Mouse (Mus musculus) heart, embryonic 10.5 days (tissue): ENCODE results near the gene Fetub. TPM values are rescaled to one million over a fixed set of nuclear protein-coding genes. Genes with fewer than 3 reads are reported as not detected.
A peak's percentile ranks its signal among the peaks of the same experiment; 100 is the strongest.
"Not testable (repeated sequence)": the region's sequence is repeated elsewhere in the genome, so short reads cannot be mapped to it uniquely, and the experiment has no call there.

ENCODE experiments used
- DNase-seq: peaks from one replicate; pipeline ENCODE4 v3.0.0-alpha.2; 2017; ENCODE audit warnings: low spot score
- H3K27ac ChIP-seq: fragments of 300-500 bp; sonication (generic); 2 replicates; pipeline ENCODE4 v1.5.1; 2016; ENCODE audit warnings: mild to moderate bottlenecking
- H3K27me3 ChIP-seq: fragments of 300-500 bp; sonication (generic); 2 replicates; pipeline ENCODE4 v1.6.1; 2016; ENCODE audit warnings: mild to moderate bottlenecking; ENCODE audit not compliant: poor library complexity, insufficient read depth, severe bottlenecking
- H3K36me3 ChIP-seq: fragments of 300-500 bp; sonication (generic); 2 replicates; pipeline ENCODE4 v1.6.1; 2016; ENCODE audit warnings: mild to moderate bottlenecking, moderate library complexity
- H3K4me1 ChIP-seq: fragments of 300-500 bp; sonication (generic); 2 replicates; pipeline ENCODE4 v1.6.1; 2016; ENCODE audit warnings: mild to moderate bottlenecking
- H3K4me3 ChIP-seq: fragments of 300-500 bp; sonication (generic); 2 replicates; pipeline ENCODE4 v1.5.1; 2016; ENCODE audit warnings: mild to moderate bottlenecking, moderate library complexity
- H3K9me3 ChIP-seq: fragments of 300-500 bp; sonication (generic); 2 replicates; pipeline ENCODE4 v1.6.1; 2016; ENCODE audit warnings: mild to moderate bottlenecking, moderate library complexity
- WGBS: fragments of 180-500 bp; shearing (Covaris S2); methylation state at CpG from one replicate; pipeline ENCODE4 v1.1.7; 2016; 5-methylcytosine and 5-hydroxymethylcytosine counted together
- polyA plus RNA-seq: library from polyadenylated mRNA; unstranded; fragments of >200 nt; fragmentation: Nextera tagmentation; extraction: Ambion mirVana; gene quantifications from 2 replicates; pipeline ENCODE4 v1.2.1, GENCODE M21; 2016

Fetub gene
- polyA plus RNA-seq, 1 experiment from 2014 or later: not detected

DNA sequence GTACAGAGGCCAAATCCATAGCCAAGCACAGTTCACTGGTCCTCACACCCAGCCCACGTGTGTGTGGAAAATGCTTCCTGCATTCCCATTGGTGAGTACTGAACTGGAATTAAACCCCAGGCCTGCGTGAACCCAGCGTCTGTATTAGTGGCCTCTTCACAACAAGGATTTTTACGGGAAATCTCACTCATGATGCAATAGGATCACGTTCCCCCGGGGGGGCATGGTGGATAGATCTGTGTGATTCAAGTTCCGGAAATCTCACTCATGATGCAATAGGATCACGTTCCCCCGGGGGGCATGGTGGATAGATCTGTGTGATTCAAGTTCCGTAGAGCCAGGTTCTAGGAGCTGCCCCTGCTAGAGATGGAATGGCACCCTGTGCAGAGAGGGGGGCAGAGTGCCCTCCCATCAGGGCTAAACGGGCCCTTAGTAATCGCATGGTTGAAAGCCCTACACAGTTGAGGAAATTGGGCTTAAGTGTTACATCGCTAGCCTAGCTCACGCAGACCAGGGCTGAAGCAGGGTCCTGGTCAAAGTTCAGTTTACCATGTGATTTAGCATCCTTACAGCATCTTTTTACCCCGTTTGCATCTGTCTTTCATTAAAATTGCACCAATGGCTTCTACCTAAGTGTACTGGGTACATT lies 654 bp downstream of the Fetub start:
- Histone ChIP-seq H3K4me3 (no peak overlapping the region), H3K4me1 (peaks cover 3% of the 10 kb centered on the region; the same call in 1 of the 2 replicates), H3K27ac (no peak overlapping the region), H3K36me3 (no peaks in the 10 kb centered on the region), H3K27me3 (no peaks in the 10 kb centered on the region), H3K9me3 (0 out of 2 replicates have a peak, but pooled peaks cover 2% of the 10 kb centered on the region)
- no peak for DNase-seq
- 80% methylated on average over 15 of the region's 15 CpGs for WGBS

DNA sequence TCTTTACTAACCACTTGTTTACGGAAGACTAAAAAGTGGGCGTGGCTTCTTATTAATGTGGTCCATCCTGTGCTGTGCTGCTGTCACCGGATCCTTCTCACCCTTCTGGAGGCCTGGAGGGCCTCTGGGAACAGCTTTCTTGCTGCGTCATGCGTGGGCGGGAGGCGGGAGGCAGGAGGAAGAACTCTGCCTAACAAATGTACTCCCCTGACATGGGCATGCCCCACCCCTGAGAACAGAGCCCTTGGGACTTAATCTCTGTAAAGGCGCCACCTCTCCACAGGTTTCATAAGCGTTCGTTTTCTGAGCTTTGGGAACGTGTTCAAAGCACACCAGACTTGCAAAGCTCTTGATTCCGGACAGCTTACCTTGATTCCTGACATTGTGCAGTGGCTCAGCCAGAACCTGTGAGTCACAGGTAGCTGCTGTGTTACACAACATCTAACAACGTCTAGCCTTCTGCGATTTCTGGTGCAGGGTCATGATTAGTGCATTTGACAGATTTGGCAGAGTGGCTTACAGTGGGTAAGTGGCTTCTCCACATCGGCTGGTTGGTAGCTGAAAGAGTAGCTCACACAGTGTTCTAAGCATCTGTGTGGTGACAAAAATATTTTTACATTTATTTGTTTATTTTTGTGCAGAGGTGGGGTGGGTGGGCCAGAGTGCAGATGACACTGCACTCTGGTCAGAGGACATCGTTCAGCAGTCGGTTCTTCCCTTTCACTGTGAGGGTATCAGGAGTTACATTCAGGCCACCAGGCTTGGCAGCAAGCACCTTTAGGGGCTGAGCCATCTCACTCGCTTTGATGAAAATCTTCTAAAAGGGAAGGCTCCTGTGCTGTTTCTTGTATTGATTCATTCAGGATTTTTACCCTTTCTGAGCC lies 2.1 kb downstream of the Fetub start:
- 0 out of 2 replicates have a peak, but pooled peaks cover 2% of the 10 kb centered on the region for H3K9me3 ChIP-seq
- no peak overlapping the region for H3K4me3 ChIP-seq
- H3K4me1 ChIP-seq: peaks cover 3% of the 10 kb centered on the region; the same call in 1 of the 2 replicates
- no peak for DNase-seq
- no peaks in the 10 kb centered on the region for H3K27me3 ChIP-seq
- WGBS: 52% methylated on average over 18 of the region's 18 CpGs
- H3K36me3 ChIP-seq: no peaks in the 10 kb centered on the region
- no peak overlapping the region for H3K27ac ChIP-seq

DNA sequence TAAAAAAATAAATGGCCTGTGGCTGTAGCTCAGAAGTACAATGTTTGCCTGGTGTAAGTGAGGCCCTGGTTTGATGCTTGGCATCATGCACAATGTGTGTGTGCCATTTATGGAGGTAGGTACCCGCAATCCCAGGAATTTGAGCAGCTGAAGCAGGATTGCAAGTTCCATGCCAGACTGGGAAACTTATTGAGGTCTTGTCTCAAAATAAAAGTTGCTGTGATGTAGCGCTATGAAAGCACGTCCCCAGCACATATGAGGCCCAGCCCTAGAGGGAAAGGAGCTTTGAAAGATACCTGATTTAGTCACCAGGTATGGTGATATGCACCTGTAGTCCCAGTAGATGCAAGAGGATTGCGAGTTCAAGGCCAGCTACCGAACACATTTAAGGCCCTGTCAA lies 3.6 kb downstream of the Fetub start:
- no peaks in the 10 kb centered on the region for H3K9me3 ChIP-seq
- H3K4me3 ChIP-seq: no peak overlapping the region
- H3K27me3 ChIP-seq: no peaks in the 10 kb centered on the region
- no peak overlapping the region for H3K27ac ChIP-seq
- DNase-seq: no peak
- WGBS: 91% methylated on average over 5 of the region's 5 CpGs
- no peaks in the 10 kb centered on the region for H3K36me3 ChIP-seq
- peaks cover 3% of the 10 kb centered on the region; the same call in 1 of the 2 replicates for H3K4me1 ChIP-seq

DNA sequence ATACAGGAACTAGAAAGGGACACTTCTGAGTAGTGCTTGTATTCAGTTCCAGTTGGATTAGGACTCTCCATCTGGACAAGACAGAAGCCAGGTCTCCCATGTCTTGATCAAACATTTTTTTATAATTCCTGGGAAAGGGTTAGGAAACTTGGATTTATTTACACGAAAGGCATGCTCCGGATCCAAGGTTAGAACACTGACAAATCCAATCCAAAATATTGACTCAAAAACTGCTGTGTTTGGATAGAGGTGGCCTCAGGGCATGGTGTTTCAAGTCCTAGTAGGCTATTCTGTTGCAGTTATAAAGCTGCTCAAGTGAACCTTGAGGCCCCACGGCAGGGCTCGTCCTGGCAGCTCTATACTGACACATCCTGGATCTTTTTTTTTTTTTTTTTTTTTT lies 4.3 kb downstream of the Fetub start:
- peaks cover 3% of the 10 kb centered on the region; the same call in 1 of the 2 replicates for H3K4me1 ChIP-seq
- H3K36me3 ChIP-seq: no peaks in the 10 kb centered on the region
- H3K27me3 ChIP-seq: no peaks in the 10 kb centered on the region
- H3K27ac ChIP-seq: no peak overlapping the region
- WGBS: 76% methylated on average over 4 of the region's 4 CpGs
- H3K4me3 ChIP-seq: no peak overlapping the region
- no peak for DNase-seq
- no peaks in the 10 kb centered on the region for H3K9me3 ChIP-seq

DNA sequence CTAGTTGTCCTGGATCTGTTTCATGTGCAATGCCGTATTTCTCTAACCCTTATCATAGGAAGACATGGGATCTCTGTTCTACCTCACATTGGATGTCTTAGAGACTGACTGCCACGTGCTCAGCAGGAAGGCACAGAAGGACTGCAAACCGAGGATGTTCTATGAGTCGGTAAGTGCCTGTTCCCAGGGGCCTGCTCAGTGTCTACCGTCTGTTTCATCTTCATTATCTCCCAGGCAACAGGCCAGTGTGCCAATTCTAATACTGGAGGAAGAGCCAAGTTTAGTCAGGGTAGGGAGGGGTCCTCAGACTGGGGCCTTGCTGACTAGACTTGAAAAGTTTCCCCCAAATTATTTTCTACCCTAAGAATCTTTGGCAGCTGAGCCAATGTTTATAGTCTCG lies 11.4 kb downstream of the Fetub start:
- 72% methylated on average over 6 of the region's 6 CpGs for WGBS

DNA sequence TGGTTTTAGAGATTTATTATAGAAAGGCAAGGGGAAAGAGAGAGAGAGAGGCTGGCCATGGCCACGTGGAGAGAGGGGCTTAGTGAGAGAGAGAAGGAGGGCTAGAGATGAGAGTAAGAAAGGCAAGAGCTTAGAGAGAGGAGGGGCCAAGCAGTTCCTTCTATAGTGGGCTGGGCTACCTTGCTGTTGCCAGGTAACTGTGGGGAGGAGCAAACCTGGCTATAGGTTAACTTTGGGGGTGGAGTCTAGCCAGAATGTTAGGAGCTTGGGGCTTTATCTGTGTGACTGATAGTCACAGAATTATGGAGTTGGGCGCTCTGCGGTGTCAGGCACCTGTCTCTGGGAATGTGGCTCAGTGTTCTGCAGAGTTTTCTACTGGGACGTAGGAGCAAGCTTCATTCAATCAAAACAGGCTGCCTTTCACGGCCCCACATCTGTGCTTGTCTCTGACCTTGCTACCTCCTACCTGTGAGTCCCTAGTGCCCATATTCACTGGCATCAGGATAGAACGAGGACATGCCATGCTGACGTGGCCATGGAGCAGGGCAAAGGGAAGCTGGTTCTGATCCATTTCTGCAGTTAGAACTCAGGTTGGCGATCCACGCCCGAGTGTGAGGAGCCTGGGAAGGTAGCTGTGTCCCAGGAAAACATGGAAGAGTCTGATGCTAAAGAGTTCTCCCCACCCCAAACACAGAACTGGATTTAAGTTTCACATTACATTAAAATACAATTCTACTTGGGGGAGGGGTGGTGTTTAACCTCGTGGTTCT lies 13.5 kb downstream of the Fetub start:
- no peaks in the 10 kb centered on the region for H3K9me3 ChIP-seq
- H3K27me3 ChIP-seq: no peaks in the 10 kb centered on the region
- H3K27ac ChIP-seq: no peak overlapping the region
- H3K36me3 ChIP-seq: no peaks in the 10 kb centered on the region
- no peak for DNase-seq
- no peak overlapping the region for H3K4me3 ChIP-seq
- H3K4me1 ChIP-seq: no peaks in the 10 kb centered on the region
- 79% methylated on average over 11 of the region's 11 CpGs for WGBS

More for the DNA sequence above, 11.4 kb downstream of the Fetub start:
- no peaks in the 10 kb centered on the region for H3K27me3 ChIP-seq
- no peak for DNase-seq
- H3K36me3 ChIP-seq: no peaks in the 10 kb centered on the region
- H3K4me1 ChIP-seq: no peaks in the 10 kb centered on the region
- H3K4me3 ChIP-seq: no peak overlapping the region
- H3K9me3 ChIP-seq: no peaks in the 10 kb centered on the region
- no peak overlapping the region for H3K27ac ChIP-seq

DNA sequence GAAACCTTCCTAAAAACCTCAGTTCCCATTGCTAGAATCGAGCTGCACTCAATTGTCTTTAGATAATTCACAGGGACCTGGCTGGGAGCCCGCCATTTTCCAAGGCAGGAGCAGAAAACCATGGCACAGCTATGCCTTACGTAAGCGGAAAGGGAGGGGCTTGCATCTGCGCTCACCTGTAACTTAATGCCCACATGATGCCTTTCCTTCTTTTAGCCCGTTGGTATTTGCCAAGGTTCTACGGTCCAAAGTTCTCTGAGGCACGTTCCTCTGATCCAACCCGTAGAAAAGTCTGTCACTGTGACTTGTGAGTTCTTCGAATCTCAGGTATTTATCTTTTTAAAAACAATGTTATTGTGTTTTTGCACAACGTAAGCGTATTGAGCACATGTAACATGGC lies 19.5 kb downstream of the Fetub start:
- Histone ChIP-seq H3K36me3 (no peaks in the 10 kb centered on the region), H3K27ac (no peak overlapping the region), H3K4me1 (no peaks in the 10 kb centered on the region), H3K27me3 (no peaks in the 10 kb centered on the region), H3K9me3 (no peaks in the 10 kb centered on the region), H3K4me3 (no peak overlapping the region)
- no peak for DNase-seq
- WGBS: 85% methylated on average over 12 of the region's 12 CpGs

DNA sequence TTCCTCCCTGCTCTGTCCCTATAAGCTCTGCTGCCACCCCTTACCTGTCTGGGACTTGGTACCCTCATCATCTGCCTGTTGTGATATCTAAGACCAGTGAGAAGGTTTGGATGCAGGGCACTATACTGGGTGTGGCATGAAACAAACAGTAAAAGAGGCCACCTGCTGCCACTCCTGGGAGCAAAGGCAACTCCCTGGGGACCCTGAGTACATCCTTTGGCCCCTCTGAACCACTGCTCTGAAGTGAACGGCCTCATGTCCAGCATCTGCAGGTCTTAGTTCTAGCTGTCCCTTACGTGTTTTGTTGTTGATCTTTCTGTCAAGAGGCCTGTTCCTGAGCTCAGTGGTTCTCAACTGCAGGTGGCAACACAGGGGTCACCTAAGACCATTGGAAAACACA lies 20.4 kb downstream of the Fetub start:
- no peak overlapping the region for H3K27ac ChIP-seq
- no peak for DNase-seq
- no peak overlapping the region for H3K4me3 ChIP-seq
- H3K4me1 ChIP-seq: no peaks in the 10 kb centered on the region
- no peaks in the 10 kb centered on the region for H3K9me3 ChIP-seq
- no peaks in the 10 kb centered on the region for H3K27me3 ChIP-seq
- 75% methylated on average over 2 of the region's 2 CpGs for WGBS
- H3K36me3 ChIP-seq: no peaks in the 10 kb centered on the region

DNA sequence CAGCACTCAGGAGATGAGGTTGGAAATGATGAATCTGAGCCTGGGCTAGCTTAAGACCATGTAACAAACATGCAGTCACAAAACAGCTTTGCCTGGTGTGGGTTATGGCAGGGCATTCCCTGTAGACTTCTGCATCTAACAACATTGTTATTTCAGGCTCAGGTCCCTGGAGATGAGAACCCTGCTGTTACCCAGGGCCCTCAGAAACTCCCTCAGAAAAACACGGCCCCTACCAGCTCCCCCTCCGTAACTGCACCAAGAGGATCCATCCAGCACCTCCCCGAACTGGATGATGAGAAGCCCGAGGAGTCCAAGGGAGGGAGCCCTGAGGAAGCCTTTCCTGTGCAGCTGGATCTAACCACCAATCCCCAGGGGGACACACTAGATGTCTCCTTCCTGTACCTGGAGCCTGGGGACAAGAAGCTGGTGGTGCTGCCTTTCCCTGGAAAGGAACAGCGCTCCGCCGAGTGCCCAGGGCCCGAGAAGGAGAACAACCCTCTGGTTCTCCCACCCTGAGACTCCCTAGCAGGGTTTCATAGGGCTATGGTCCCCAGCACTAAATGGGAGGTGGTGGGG lies 21.1 kb downstream of the Fetub start:
- Histone ChIP-seq H3K4me1 (no peaks in the 10 kb centered on the region), H3K27ac (no peak overlapping the region), H3K4me3 (no peak overlapping the region), H3K36me3 (no peaks in the 10 kb centered on the region), H3K27me3 (no peaks in the 10 kb centered on the region), H3K9me3 (no peaks in the 10 kb centered on the region)
- DNase-seq: no peak
- WGBS: 77% methylated on average over 8 of the region's 8 CpGs

DNA sequence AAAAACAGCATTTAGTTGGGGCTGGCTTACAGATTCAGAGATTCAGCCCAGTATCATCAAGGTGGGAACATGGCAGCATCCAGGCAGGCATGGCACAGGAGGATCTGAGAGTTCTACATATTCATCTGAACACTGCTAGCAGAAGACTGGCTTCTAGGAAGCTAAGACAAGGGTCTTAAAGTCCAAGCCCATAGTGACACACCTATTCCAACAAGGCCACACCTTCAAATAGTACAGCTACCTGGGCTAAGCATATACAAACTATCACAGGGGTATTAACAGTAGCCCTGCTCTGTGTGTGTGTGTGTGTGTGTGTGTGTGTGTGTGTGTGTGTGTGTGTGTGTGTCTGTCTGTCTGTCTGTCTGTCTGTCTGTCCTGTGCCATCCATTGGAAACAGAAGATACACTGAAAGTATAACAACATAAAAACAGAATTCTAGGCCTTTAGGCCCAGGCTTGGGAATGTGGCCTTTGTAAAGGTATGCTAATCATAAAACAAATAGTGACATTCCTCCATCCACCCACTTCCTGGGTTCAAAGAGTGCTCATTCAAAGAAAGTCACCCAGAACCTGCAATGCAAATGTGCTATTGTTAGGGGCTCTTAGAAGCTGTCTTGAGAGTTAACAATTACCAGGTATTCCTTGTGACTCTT lies 23.8 kb downstream of the Fetub start:
- H3K27ac ChIP-seq, H3K36me3 ChIP-seq, H3K4me1 ChIP-seq, DNase-seq, H3K9me3 ChIP-seq, H3K4me3 ChIP-seq, H3K27me3 ChIP-seq: not testable (repeated sequence)

DNA sequence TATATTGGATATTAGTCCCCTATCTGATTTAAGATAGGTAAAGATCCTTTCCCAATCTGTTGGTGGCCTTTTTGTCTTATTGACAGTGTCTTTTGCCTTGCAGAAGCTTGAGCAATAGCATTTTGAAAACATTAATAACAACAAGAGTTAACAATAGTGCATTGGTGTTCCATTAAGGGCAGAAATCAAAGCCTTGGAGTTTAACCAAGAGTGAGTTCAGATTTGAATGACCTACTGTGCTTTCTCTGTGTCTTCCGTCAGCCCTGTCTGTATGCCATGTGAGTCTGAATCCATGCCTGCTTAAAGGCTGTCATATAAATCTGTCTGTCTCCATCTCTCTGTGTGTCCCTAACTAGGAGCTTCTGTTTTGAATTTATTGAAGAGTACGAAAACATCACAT lies 29.2 kb downstream of the Fetub start:
- Histone ChIP-seq H3K9me3 (no peaks in the 10 kb centered on the region), H3K27ac (no peak overlapping the region), H3K27me3 (no peaks in the 10 kb centered on the region), H3K4me1 (peaks cover 4% of the 10 kb centered on the region; the same call in 1 of the 2 replicates), H3K36me3 (no peaks in the 10 kb centered on the region), H3K4me3 (no peak overlapping the region)
- DNase-seq: no peak
- WGBS: 87% methylated on average over 2 of the region's 2 CpGs

DNA sequence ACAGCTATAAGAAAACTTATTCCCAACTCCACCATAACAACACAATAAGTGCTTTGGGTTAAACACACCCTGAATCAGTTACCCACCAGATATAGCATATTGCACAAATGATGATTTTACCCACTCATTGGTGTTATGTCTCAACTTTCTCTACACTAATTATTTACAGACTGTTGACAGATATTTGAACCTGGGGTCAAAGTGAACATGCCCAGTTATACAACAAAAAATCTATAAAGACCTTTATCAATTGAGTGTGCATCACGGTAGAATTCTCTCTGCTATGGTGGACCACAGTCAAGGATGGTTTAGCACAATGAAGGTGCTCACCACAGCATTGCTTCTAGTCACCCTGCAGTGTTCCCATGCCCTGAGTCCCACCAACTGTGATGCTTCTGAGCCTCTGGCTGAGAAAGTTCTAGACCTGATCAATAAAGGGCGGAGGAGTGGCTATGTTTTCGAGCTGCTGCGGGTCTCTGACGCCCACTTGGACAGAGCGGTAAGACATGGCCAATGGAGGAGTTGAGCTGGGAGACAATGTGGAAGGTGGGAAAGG lies 32.8 kb downstream of the Fetub start, which contains the start of gene Hrg:
Gene Hrg (plus strand): TSS at position 233 of the 556 bp plus-strand sequence.
- peak; percentile 9 for DNase-seq
- no peaks in the 10 kb centered on the region for H3K36me3 ChIP-seq
- no peak within 1 kb of the TSS for H3K4me3 ChIP-seq
- H3K9me3 ChIP-seq: no peaks in the 10 kb centered on the region
- WGBS: 85% methylated on average over 6 of the region's 6 CpGs
- H3K4me1 ChIP-seq: peaks cover 4% of the 10 kb centered on the region; the same call in 1 of the 2 replicates
- no peaks in the 10 kb centered on the region for H3K27me3 ChIP-seq
- H3K27ac ChIP-seq: no peak within 1 kb of the TSS
